Mouse (Mus musculus): ENCODE measurements around the gene Ddx58. TPM values are rescaled to one million over a fixed set of nuclear protein-coding genes. Genes with fewer than 3 reads are reported as not detected.

Ddx58 gene
- total RNA-seq, 2 experiments from 2014 or later: 10.6 to 18.6 TPM

DNA sequence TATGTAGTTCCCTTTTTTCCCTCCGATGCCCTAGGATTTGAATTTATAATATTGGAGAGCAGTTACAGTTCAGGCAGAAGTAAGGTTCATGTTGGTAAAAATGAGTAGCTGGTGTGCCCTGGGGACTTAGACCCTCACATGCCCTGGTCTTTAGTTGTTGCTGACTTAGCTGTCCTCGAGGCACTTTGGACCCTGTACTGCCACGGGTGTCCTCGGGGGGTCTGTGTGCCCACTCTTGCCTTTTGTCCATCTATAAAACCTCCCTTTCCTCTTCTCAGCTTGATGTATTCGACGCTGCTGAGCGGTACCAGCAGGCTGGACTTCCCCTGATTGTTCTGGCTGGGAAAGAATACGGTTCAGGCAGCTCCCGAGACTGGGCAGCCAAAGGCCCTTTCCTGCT lies 46.2 kb downstream of the Ddx58 start:
- no peak for ATAC-seq (replicated peaks; ENCODE audit: low FRiP score, poor library complexity, severe bottlenecking)

DNA sequence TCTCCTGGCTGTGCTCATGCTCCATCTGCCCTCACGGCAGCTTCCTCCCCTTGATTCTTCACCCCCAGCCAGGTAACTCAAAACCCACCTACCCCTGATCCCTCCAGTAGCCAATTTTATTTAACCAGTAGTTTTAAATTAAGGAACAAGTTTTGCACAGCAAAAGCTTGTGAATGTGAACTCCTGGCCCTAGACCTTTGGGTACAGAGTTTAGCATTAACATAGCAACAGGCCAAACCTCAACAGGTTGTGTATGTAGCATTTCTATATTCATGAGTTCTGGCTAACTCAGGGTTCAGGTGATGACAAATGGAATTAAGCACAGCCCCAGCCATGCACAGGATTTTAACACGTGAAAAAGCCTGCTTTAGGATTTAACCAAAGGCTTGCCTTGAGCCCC lies 47.4 kb downstream of the Ddx58 start:
- ATAC-seq (replicated peaks; ENCODE audit: low FRiP score, poor library complexity, severe bottlenecking): no peak

DNA sequence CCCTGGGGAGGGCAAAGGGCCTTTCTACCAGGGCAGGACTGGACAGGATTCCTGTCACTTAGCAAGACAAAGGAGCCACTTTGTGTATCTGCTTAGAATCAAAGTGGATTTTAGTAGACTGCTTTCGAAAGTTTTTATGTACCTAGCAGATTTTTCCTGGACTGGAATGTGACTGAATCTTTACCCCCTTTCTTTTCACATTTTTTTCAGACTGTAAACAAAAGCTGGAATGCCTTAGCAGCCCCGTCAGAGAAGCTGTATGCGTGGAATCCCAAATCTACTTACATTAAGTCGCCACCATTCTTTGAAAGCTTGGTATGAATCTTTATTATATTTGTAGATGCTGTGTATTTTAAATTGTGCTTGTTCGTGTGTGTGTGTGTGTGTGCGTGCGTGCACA lies 51.7 kb downstream of the Ddx58 start:
- ATAC-seq (replicated peaks; ENCODE audit: low FRiP score, poor library complexity, severe bottlenecking): no peak

DNA sequence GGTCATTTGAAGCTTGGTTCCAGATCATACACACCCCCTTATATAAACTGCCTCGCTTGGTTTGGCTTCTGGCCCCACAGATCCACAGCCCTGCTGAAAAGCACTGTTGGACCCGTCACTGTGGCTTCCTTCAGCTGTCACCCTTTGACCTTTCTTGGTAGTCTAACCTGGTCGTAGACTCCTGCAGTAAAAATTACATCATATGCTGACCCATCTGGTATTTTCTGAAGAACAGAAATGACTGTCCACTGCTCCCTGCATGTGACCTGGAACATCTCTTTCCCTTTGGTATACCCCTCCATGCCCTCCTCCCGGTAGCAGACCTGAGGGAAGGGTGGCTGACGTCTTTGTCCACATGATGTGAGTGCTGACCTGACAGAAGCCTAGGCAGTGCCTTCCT lies 55.2 kb downstream of the Ddx58 start:
- ATAC-seq (replicated peaks; ENCODE audit: low FRiP score, poor library complexity, severe bottlenecking): no peak

DNA sequence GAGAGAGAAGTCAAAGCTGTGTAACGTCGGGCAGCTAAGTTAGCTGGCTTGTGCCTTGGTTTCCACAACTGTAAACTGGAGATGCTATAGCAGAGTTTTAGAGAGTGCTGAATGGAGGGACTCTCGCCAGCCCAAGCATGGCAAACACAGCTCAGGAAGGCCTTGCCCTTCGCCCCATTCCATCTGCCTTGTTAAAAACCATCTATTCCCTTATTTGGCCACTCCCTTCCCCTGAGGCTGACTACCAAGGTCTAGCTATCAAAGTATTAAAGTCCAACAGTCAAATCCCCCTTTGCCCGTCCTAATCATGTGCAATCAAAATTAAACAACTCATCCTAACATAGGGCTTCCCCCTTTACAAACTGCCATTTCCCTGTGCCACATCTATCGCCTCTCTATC lies 55.8 kb downstream of the Ddx58 start:
- ATAC-seq (replicated peaks; ENCODE audit: low FRiP score, poor library complexity, severe bottlenecking): no peak

DNA sequence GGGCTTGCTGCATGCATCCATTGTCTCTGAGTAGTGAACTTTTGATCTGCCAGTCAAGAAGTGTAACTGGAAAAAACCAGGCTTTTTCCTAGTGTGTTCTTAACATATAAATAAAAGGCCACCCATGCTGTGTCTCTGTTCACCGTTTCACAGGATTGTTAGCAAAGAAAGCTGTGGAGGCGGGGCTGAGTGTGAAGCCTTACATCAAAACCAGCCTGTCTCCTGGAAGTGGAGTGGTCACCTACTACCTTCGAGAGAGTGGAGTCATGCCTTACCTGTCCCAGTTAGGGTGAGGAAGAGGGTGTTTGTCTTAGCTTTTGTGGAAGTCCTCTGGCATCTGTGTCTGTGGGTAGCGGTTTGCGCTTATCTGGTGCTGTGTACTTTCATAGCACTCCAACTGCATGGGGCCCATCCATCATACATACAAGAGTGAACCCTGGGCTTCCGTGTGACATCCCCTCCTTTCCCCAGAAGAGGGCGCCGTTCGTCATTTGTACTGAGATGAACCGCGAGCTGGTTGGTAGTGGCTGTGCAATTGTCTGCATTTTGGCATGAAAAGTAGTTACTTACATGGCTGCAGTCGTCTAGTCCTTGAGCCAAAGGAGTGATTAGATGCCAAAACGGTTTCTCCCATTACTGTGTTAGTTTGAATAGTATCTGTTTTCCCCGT lies 56.8 kb downstream of the Ddx58 start:
- peak; percentile 84; the same call in 1 of the 2 replicates for ATAC-seq (replicated peaks; ENCODE audit: low FRiP score, poor library complexity, severe bottlenecking)

DNA sequence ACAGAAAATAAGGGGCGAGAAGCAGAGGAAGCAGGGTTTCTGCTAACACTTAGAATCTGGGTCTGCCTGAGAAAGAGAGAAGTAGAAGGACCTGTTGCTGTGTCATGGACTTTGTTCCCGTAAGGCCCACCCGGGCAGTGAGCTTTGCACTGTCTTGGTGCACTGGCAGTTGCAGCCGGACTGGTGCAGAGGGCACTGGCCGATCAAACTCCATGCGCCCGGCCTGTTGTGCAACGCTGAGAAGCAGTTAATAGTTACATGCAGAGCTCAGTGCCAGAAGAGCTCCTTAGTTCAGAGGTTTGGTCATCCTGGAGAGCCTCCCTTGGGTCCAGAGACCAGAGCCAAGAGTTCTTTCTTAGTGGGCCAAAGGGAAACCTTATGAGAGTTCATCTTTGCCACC lies 57.9 kb downstream of the Ddx58 start:
- ATAC-seq (replicated peaks; ENCODE audit: low FRiP score, poor library complexity, severe bottlenecking): no peak

DNA sequence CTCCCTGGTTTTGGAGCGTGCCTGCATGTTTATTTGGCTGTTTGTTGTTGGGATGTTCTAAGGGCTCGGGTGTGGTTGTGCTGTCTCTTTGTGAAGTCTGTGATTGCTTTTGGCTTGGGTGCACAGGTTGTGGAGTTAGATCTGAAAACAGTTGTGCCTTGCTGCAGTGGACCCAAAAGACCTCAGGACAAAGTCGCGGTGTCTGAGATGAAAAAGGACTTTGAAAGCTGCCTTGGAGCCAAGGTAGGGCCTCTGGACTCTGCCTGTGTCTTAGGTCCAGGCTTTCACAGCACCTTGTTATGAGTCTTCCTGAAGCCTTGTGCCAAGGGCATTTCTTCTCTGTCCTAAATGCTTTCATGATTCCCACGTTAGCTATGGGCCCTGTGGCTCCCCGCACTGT lies 59.6 kb downstream of the Ddx58 start:
- no peak for ATAC-seq (replicated peaks; ENCODE audit: low FRiP score, poor library complexity, severe bottlenecking)

- ATAC-seq (replicated peaks; ENCODE audit: low FRiP score, poor library complexity, severe bottlenecking): no peak
Observed at GRCm38 (mm10) chr4:40178584-40178983, 61.0 kb downstream of the Ddx58 start.

- no peak for ATAC-seq (replicated peaks; ENCODE audit: low FRiP score, poor library complexity, severe bottlenecking)
Observed at GRCm38 (mm10) chr4:40174321-40174720, 65.3 kb downstream of the Ddx58 start.

GRCm38 (mm10) chr4:40172336-40172735 lies 67.3 kb downstream of the Ddx58 start:
- ATAC-seq (replicated peaks; ENCODE audit: low FRiP score, poor library complexity, severe bottlenecking): no peak

- ATAC-seq (replicated peaks; ENCODE audit: low FRiP score, poor library complexity, severe bottlenecking): no peak
Observed at GRCm38 (mm10) chr4:40171477-40171876, 68.2 kb downstream of the Ddx58 start.

- ATAC-seq (replicated peaks; ENCODE audit: low FRiP score, poor library complexity, severe bottlenecking): no peak
Observed at GRCm38 (mm10) chr4:40163646-40164045, 76.0 kb downstream of the Ddx58 start.

GRCm38 (mm10) chr4:40160591-40161434 lies 78.8 kb downstream of the Ddx58 start:
- ATAC-seq (replicated peaks; ENCODE audit: low FRiP score, poor library complexity, severe bottlenecking): no peak

GRCm38 (mm10) chr4:40158224-40158540 lies 81.4 kb downstream of the Ddx58 start:
- ATAC-seq (replicated peaks; ENCODE audit: low FRiP score, poor library complexity, severe bottlenecking): no peak

DNA sequence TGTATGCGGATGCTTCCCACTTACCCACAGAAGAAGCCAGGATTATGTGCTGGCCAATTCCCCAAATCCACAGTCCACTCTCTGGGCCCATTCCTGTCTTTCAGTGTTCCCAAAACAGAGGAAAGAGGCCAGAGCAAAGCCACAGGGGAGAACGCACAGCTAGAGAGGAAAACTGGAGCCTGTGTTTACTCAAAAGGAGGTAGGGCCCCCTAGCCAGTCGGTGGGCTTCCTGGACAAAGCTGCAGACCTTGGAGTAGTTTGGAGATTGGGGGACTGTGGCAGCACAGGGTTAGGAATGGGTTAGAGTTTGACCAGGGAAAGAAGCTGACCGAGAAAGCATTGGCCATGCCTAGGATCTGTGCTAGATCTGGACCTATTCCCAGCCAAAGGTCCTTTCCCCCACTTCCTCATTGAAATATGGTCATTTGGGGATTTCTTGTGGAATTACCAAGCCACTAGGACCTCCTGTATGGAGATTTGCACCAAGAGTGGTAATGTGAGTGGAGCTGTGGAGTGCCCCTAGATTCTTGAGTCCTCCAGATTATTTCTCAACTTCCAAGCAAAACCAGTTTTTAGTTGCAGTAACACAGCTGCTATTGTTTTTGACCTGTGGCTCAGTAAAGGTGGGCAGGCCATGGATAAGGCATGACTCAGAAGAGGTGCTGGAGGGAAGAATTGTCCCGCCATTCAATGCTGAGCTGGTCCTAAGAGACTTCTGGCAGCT lies 82.0 kb downstream of the Ddx58 start:
- no peak for ATAC-seq (replicated peaks; ENCODE audit: low FRiP score, poor library complexity, severe bottlenecking)

DNA sequence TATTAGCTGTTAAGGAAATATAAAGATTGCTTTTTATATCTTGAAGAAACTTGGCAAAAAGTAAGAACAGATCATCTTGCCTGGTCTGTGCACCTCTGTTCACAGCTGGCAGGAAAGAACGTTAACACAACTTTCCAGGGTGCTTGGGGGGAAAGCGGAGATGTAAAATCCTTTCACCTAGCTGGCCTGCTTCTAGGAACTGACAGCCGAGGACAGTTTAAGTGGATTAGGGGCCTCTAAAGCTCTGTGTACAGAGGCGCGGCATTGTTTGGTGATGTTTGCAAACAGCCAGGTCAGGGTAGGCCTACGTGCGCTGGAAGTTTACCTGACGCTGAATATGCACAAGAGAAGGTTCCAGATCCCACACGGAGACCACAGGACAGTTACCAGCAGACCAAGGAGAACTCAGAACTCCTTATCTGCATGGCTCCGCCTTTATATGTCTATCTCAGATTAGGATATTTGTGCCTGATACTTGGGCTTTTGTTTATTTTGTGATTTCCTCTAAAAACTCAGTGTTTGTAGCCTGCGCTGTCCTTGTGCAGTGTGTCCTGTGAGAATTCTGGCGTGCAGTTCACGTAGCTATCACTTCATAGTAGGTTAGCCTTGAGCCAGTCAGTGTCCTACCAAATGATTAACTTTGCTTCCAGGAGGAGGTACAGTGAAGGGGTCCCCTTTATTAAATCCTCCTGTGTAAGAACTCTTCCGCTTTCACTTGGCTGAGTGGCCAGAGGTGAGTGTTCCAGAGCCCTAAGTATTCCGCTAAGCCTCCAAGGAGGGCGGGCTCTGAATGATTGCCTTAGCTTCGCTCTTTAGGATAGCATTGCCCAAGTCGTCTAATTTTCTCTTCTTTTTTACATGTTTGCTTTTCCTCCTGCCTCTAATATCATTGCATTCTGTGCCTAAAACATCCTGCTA lies 82.8 kb downstream of the Ddx58 start:
- no peak for ATAC-seq (replicated peaks; ENCODE audit: low FRiP score, poor library complexity, severe bottlenecking)

- no peak for ATAC-seq (replicated peaks; ENCODE audit: low FRiP score, poor library complexity, severe bottlenecking)
Observed at GRCm38 (mm10) chr4:40156153-40156552, 83.5 kb downstream of the Ddx58 start.

- ATAC-seq (replicated peaks; ENCODE audit: low FRiP score, poor library complexity, severe bottlenecking): no peak
Observed at GRCm38 (mm10) chr4:40155467-40155999, 84.1 kb downstream of the Ddx58 start.

- no peak for ATAC-seq (replicated peaks; ENCODE audit: low FRiP score, poor library complexity, severe bottlenecking)
Observed at GRCm38 (mm10) chr4:40154751-40155150, 84.9 kb downstream of the Ddx58 start.

Measured in erythroblast, adult 5-6 weeks (primary cell).